Mouse (Mus musculus) cortical plate, adult 2 months (tissue): ENCODE measurements around the gene Chrnb2.

Source experiments
- CTCF ChIP-seq: fragments of 200-500 bp; IDR thresholded peaks from 2 replicates; pipeline ENCODE4 v1.5.1; 2011; ENCODE audit warnings: mild to moderate bottlenecking, control low read depth, low read length; ENCODE audit not compliant: insufficient read depth; ENCODE audit errors: extremely low read depth
- POLR2A ChIP-seq: fragments of 200-500 bp; IDR thresholded peaks from 2 replicates; pipeline ENCODE4 v1.6.1; 2011; ENCODE audit warnings: mild to moderate bottlenecking, low read length, control low read depth; ENCODE audit not compliant: insufficient read depth; ENCODE audit errors: extremely low read depth

GRCm38 (mm10) chr3:89752307-89752706 is 12.1 kb downstream of the Chrnb2 start:
- TF ChIP-seq POLR2A (no peak), CTCF (no peak)
